Mouse (Mus musculus): ENCODE results near the gene Vps29.

DNA sequence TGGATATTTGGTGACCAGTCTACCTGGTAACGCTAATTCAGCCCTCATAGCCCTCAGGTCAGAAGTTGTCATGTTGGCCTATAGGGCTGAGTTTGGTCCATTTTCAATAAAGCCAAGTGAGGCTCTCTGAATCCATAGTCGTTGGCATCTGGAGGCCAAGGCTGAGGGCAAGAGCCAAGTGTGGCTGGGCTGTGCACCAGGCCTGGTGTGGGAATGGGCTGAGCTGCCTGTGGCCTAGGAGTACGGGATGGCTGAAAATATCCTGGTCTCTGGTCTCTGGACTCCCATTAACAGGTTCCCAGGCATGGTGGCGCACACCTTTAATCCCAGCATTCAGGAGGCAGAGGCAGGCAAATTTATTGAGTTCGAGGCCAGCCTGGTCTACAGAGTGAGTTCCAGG lies 35.8 kb downstream of the Vps29 start:
- TF ChIP-seq CTCF (IDR thresholded peaks at IDR 0.05; ENCODE audit: low read depth, low read length) (no peak), POLR2A (IDR thresholded peaks at IDR 0.05; ENCODE audit: insufficient read depth, low read length) (no peak), EP300 (IDR thresholded peaks at IDR 0.05; ENCODE audit: insufficient read depth, low read depth, low read length) (no peak)

Data from ES-Bruce4 (cell line).